Mouse (Mus musculus) bone marrow, adult 2 months (tissue): Measurements from ENCODE around the gene Zfp770. TPM values are rescaled to one million over a fixed set of nuclear protein-coding genes. Genes with fewer than 3 reads are reported as not detected.
"Not testable (repeated sequence)": the region's sequence is repeated elsewhere in the genome, so short reads cannot be mapped to it uniquely, and the experiment has no call there.

ENCODE experiments used
- H3K27ac ChIP-seq: fragments of 200-500 bp; 2 replicates; pipeline ENCODE4 v1.5.1; 2012; ENCODE audit warnings: low read depth, mild to moderate bottlenecking, control low read depth, inconsistent platforms, low read length; ENCODE audit not compliant: control insufficient read depth, poor library complexity, insufficient read depth
- H3K4me1 ChIP-seq: fragments of 200-500 bp; 2 replicates; pipeline ENCODE4 v1.6.1; 2011; ENCODE audit warnings: low read length; ENCODE audit not compliant: control insufficient read depth, insufficient read depth
- H3K4me3 ChIP-seq: fragments of 200-500 bp; replicated peaks from 2 replicates; pipeline ENCODE3; 2011; ENCODE audit warnings: mild to moderate bottlenecking, low read depth, low read length, control low read depth; ENCODE audit not compliant: control insufficient read depth
- CTCF ChIP-seq: fragments of 200-500 bp; IDR thresholded peaks from 2 replicates; pipeline ENCODE4 v1.5.1; 2011; ENCODE audit warnings: low read length, control low read depth; ENCODE audit not compliant: control insufficient read depth, insufficient read depth
- POLR2A ChIP-seq: fragments of 200-500 bp; IDR thresholded peaks from 2 replicates; pipeline ENCODE4 v1.6.1; 2011; ENCODE audit warnings: low read depth, mild to moderate bottlenecking, control low read depth, low read length, borderline replicate concordance; ENCODE audit not compliant: control insufficient read depth
- WGBS: fragments of 180-500 bp; shearing (Covaris S2); methylation state at CpG from one replicate; pipeline ENCODE4 v1.1.7; 2018; 5-methylcytosine and 5-hydroxymethylcytosine counted together
- polyA plus RNA-seq: library from polyadenylated mRNA; stranded (reverse); fragments of >200 nt; gene quantifications from 2 replicates; pipeline ENCODE4 v1.2.4, GENCODE M21; 2011; ENCODE audit warnings: low replicate concordance; ENCODE audit not compliant: missing spikeins, insufficient read depth, insufficient read length

The Zfp770 gene
- polyA plus RNA-seq, 1 experiment = 3.4 TPM

DNA sequence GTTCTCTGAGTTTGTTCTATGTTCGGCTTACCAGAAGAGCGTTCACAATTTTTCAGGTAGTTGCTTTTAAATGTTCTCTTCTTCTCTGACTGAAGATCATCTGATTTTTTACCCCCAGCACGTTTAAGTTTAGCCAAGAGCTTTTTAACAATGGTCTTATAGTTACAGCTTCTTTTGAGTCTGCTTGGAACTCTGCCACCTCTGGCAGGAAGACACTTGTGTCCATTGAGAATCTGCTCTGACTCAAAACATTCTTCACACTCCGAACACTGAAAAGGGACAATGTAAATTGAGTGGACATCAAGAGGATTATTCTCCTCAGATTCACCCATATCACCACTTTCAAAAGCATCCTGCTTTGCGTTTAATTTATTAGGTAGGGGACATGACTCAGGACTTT, 4.8 kb downstream of the Zfp770 start:
- Histone ChIP-seq H3K4me3 (no peak overlapping the region), H3K27ac (no peak overlapping the region), H3K4me1 (no peaks in the 10 kb centered on the region; the same call in 1 of the 2 replicates)
- WGBS = 86% methylated on average over 5 of the region's 5 CpGs
- no peak for TF ChIP-seq CTCF
- no peak for TF ChIP-seq POLR2A

DNA sequence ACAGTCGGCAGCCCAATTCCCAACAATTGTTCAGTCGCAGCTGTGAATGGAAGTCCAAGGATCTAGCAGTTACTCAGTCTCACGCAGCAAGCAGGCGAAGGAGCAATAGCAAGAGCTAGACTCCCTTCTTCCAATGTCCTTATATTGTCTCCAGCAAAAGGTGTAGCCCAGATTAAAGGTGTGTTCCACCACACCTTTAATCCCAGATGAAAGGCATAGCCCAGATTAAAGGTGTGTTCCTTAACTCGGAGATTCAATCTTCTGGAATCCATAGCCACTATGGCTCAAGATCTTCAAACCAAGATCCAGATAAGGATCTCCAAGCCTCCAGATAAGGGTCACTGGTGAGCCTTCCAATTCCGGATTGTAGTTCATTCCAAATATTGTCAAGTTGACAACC, 14.3 kb downstream of the Zfp770 start, which contains the start of gene Aqr:
Gene Aqr, minus strand, starts transcription at position 101 of the 400 bp plus-strand sequence.
- H3K4me1 ChIP-seq, H3K27ac ChIP-seq, H3K4me3 ChIP-seq: not testable (repeated sequence)
- 75% methylated on average over 1 of the region's 6 CpGs for WGBS

DNA sequence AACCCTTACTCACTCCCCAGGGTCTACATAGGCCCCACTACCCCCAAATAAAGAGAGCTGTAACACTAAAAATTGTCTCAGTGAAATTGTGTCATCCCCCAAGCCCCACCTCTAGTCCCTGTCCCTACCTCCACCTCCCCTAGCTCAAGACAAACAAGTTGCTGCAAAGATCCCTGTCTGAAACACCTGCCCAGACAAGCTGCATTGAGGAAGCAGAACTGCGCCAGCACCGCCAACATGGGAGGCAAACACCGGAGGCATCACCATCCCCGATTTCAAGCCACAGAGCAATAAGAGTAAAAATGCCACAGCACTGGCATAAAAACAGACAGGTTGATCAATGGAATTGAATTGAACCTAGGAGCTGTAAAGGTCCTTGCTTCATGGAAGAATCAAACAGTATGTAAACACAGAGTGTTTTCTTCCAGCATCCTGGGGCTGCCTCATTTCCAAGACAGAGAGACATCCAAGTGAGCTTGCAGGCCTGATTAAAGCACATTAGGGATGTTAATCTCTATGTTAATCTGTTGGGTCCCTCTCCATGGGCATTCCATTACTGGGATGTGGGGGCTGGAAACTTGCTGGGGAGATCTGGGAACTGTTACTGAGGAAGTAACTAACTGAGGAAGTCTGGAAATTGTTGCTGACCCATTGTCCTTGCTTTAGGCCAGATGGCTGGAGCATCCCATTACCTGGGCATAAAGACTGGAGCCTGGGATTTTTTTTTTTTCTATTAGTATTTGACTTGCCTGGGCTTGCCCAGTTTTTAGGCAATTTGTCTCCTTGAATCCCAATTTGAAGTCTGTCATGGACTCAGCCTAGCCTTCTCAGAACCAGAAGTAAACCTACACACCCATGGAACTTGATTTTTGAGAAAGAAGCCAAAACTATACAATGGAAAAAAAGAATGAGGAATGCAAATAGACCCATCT, 23.2 kb downstream of the Zfp770 start:
- Histone ChIP-seq H3K4me3 (no peak overlapping the region), H3K4me1 (no peaks in the 10 kb centered on the region; the same call in 1 of the 2 replicates), H3K27ac (no peak overlapping the region)
- WGBS = 74% methylated on average over 4 of the region's 4 CpGs
- TF ChIP-seq POLR2A = no peak
- TF ChIP-seq CTCF = no peak

DNA sequence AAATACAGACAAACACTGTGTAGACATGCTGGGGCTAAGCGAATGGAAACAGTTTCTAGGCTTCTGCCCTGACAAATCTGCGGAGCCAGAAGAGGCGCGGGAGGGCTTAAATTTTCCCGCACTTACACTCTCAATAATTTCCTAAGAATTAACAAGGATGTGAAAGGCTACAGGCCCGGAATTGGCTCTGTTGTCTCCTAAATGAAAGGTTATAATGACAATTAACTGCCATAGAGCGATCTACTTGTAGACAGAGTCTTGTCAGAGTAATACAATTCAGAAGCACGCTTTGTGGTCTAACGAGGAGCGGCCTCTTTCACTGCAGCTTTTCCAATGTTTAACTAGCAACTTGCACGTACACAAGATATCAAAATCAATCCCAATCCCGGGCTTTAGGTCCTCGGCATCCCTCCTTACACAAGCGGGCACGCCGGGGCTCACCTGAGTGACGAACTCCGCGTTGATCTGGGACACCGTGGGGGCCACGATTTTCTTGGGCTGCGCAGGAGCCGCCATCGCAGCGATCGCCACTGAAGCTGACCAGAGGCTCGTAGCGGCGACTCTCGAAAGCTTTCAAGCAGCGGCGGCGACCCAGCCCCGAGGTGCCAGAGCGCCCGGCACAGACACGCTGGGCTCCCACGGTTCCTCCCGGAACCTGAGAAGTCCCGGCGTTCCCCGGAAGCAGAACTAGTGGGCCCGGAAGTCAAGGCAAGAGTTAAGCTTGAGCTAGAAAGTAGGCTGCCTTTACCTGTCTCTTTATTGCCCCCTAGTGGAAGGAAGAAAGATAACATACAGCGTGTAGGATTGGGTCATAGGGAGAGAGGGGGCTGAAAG, 26.4 kb downstream of the Zfp770 start:
- no peaks in the 10 kb centered on the region; the same call in 1 of the 2 replicates for H3K4me1 ChIP-seq
- whole genome bisulfite sequencing = under 1% methylated on average over 44 of the region's 44 CpGs
- H3K4me3 ChIP-seq = peak overlapping the region; percentile 98
- peak overlapping the region; percentile 67; the same call in 1 of the 2 replicates for H3K27ac ChIP-seq
- TF ChIP-seq CTCF (peak; percentile 31; the same call in 1 of the 2 replicates), POLR2A (peak; percentile 83; the same call in 1 of the 2 replicates)

DNA sequence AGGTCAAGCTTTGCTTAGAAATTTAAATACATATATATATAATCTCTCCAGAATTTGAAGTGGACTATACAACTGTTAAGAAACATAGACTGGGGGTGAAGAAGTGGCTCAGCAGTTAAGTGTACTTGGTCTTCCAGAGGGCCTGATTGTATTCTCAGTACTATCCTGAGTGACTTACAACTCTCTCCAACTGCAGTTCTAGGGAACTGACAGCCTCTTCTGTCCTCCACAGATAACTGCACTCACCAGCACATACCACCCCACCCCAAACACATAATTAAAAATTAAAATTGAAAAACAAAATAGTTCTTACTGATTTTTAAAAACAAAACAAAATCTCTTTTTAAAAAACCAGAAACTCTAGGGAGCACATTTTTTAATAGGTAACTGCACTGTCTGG, 28.0 kb downstream of the Zfp770 start:
- H3K27ac ChIP-seq = no peak overlapping the region
- no peak overlapping the region for H3K4me3 ChIP-seq
- TF ChIP-seq CTCF = no peak

DNA sequence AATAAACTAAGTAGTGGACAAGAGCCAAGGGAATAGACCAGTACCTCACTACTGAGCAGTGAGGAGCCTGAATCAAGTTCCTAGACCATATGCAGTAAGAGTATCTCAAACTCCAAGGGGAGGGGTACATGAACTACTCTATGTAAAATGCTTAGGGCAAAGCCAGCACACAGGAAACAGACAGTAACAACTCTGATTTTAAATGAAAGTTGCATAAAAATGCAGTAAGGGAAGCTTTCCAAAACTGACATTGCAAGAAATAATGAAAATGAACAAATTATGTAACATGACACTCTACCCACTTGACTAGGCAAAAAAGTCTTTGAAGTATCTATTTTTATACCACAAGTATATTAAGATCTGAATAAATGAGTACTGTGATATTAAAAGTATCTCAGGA, 33.4 kb downstream of the Zfp770 start:
- TF ChIP-seq POLR2A (no peak), CTCF (no peak)
- H3K4me3 ChIP-seq = no peak overlapping the region

More for the DNA sequence above, 28.0 kb downstream of the Zfp770 start:
- no peaks in the 10 kb centered on the region; the same call in 1 of the 2 replicates for H3K4me1 ChIP-seq

DNA sequence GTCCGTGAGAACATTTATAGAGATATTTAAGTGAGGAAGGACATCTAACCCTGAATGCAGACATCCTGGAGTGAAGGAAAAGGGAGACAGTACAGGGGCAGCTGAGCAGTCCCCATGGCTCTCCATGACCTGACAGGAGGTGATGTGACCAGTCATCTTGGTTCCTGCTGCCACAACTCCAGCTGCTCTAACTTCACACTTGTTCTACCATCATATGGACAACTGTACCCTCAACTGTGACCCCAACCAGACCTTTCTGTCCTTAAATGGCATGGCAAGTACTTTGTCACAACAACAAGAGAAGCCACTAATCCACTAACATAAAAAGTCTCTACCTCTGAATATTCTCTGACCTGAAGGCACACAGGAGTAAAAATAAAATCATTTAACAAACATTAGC, 39.3 kb downstream of the Zfp770 start:
- 91% methylated on average over 1 of the region's 1 CpGs for WGBS
- no peak overlapping the region for H3K27ac ChIP-seq
- H3K4me1 ChIP-seq = no peaks in the 10 kb centered on the region; the same call in 1 of the 2 replicates
- no peak overlapping the region for H3K4me3 ChIP-seq
- no peak for TF ChIP-seq POLR2A
- no peak for TF ChIP-seq CTCF

More for the DNA sequence above, 33.4 kb downstream of the Zfp770 start:
- Histone ChIP-seq H3K27ac (no peak overlapping the region), H3K4me1 (no peaks in the 10 kb centered on the region; the same call in 1 of the 2 replicates)

DNA sequence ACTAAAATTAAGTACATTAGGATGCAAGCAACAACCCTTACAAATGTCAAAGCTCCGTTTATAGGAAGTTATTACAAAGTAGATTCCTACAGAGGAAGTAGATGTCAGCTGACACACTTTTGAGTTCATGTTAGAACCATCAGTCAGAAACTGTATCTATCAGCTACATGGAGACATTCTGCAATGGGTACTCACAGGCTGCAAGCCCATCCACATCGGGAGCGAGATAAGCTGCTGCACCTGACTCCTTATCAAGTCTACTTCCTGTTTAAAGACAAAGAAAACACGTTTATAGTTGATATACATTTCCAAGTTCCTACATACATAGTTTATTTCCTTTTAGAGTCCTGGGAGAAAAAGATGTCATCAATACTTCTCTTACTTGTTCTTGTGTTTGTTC, 43.9 kb downstream of the Zfp770 start:
- H3K27ac ChIP-seq = no peak overlapping the region
- 43% methylated on average over 4 of the region's 4 CpGs for WGBS
- TF ChIP-seq CTCF = no peak
- no peak for TF ChIP-seq POLR2A

More for the DNA sequence above, 43.9 kb downstream of the Zfp770 start:
- Histone ChIP-seq H3K4me1 (no peaks in the 10 kb centered on the region), H3K4me3 (no peak overlapping the region)
